Mouse (Mus musculus): ENCODE data around the gene Cd72.

- no peak for TF ChIP-seq POLR2A (IDR thresholded peaks at IDR 0.05; ENCODE audit: control insufficient read depth, low read depth, low read length)
- no peak for TF ChIP-seq CTCF (IDR thresholded peaks at IDR 0.05; ENCODE audit: control insufficient read depth, insufficient read depth, insufficient replicate concordance, low read depth, low read length)
Observed at GRCm38 (mm10) chr4:43402212-43402611, 52.2 kb downstream of the Cd72 start.

Measured in testis, adult 2 months (tissue).